Mouse (Mus musculus) bone marrow, adult 2 months (tissue): ENCODE results near the gene Dusp12.

Experiments used
- CTCF ChIP-seq: fragments of 200-500 bp; IDR thresholded peaks from 2 replicates; pipeline ENCODE4 v1.5.1; 2011; ENCODE audit warnings: low read length, control low read depth; ENCODE audit not compliant: control insufficient read depth, insufficient read depth
- POLR2A ChIP-seq: fragments of 200-500 bp; IDR thresholded peaks from 2 replicates; pipeline ENCODE4 v1.6.1; 2011; ENCODE audit warnings: low read depth, mild to moderate bottlenecking, control low read depth, low read length, borderline replicate concordance; ENCODE audit not compliant: control insufficient read depth

- TF ChIP-seq CTCF (no peak), POLR2A (0 out of 2 replicates have a peak, but pooled peaks have one; percentile 41)
Measured at GRCm38 (mm10) chr1:170927378-170927777, 42.0 kb upstream of the Dusp12 start, which contains the start of gene Fcrla.
